Mouse (Mus musculus) myocyte (in vitro differentiated cells): ENCODE measurements at regions not wholly inside any gene's neighbourhood (a gene's known extent, or its start where the extent isn't known, plus 50 kb on each side); places are given as distances from the start of the nearest gene placed in this dataset.

Experiments
- E2F4 ChIP-seq: IDR thresholded peaks from one replicate; pipeline ENCODE4 v1.6.1; 2011; ENCODE audit warnings: mild to moderate bottlenecking, control low read depth, moderate library complexity; ENCODE audit not compliant: insufficient read depth
- POLR2A ChIP-seq: IDR thresholded peaks from one replicate; pipeline ENCODE4 v1.6.1; 2011; ENCODE audit warnings: low read depth, mild to moderate bottlenecking, control low read depth, moderate library complexity; ENCODE audit not compliant: insufficient read length
- USF1 ChIP-seq: IDR thresholded peaks from one replicate; pipeline ENCODE4 v1.6.1; 2011; ENCODE audit warnings: low read depth, mild to moderate bottlenecking, control low read depth, moderate library complexity

- TF ChIP-seq POLR2A (no peak), E2F4 (no peak), USF1 (no peak)
Measured at GRCm38 (mm10) chr2:74075566-74075965, 164.4 kb upstream of the Atp5g3 start.
